Mouse (Mus musculus) heart, postnatal 0 days (tissue): ENCODE measurements around the gene Ccdc84. TPM values are rescaled to one million over a fixed set of nuclear protein-coding genes. Genes with fewer than 3 reads are reported as not detected.

ENCODE experiments used
- ATAC-seq: fragments of 200-750 bp; cut with Nextera tagmentation; 2 replicates; pipeline ENCODE4 v1.8.0; 2017; ENCODE audit warnings: low read depth, moderate number of reproducible peaks, moderate library complexity; ENCODE audit not compliant: insufficient read depth
- DNase-seq: peaks from one replicate; pipeline ENCODE4 v3.0.0-alpha.2; 2016; ENCODE audit warnings: low spot score
- H3K27ac ChIP-seq: fragments of 300-500 bp; sonication (generic); 2 replicates; pipeline ENCODE4 v1.5.1; 2014; ENCODE audit warnings: low read depth, mild to moderate bottlenecking
- H3K27me3 ChIP-seq: fragments of 300-500 bp; sonication (generic); 2 replicates; pipeline ENCODE4 v1.6.1; 2014; ENCODE audit warnings: low read length, mixed read lengths; ENCODE audit not compliant: control insufficient read depth, insufficient read depth
- H3K36me3 ChIP-seq: fragments of 300-500 bp; sonication (generic); replicated peaks from 2 replicates; pipeline ENCODE4 v1.6.1; 2014; ENCODE audit warnings: low read length, mixed read lengths; ENCODE audit not compliant: control insufficient read depth, insufficient read depth
- H3K4me1 ChIP-seq: fragments of 300-500 bp; sonication (generic); 2 replicates; pipeline ENCODE4 v1.6.1; 2014; ENCODE audit warnings: antibody characterized with exemption; ENCODE audit not compliant: control insufficient read depth, insufficient read depth
- H3K4me2 ChIP-seq: fragments of 300-500 bp; sonication (generic); 2 replicates; pipeline ENCODE4 v1.6.1; 2014; ENCODE audit warnings: low read depth, mild to moderate bottlenecking, low read length, moderate library complexity
- H3K4me3 ChIP-seq: fragments of 300-500 bp; sonication (generic); 2 replicates; pipeline ENCODE4 v1.5.1; 2014; ENCODE audit warnings: low read depth, low read length
- H3K9ac ChIP-seq: fragments of 300-500 bp; sonication (generic); replicated peaks from 2 replicates; pipeline ENCODE4 v1.6.1; 2014; ENCODE audit warnings: low read depth, low read length, mixed read lengths
- H3K9me3 ChIP-seq: fragments of 300-500 bp; sonication (generic); replicated peaks from 2 replicates; pipeline ENCODE4 v1.6.1; 2016; ENCODE audit warnings: low read length; ENCODE audit not compliant: control insufficient read depth
- CTCF ChIP-seq: IDR thresholded peaks from 2 replicates; pipeline ENCODE4 v1.5.1; 2016; ENCODE audit warnings: antibody characterized with exemption, control low read depth, low read depth
- EP300 ChIP-seq: IDR thresholded peaks from 2 replicates; pipeline ENCODE4 v1.6.1; 2016; ENCODE audit warnings: antibody characterized with exemption, low read depth
- WGBS: fragments of 180-500 bp; shearing (Covaris S2); extraction: QIAGEN DNeasy Blood & Tissue Kit; methylation state at CpG from one replicate; pipeline ENCODE4 v1.1.7; 2014; 5-methylcytosine and 5-hydroxymethylcytosine counted together
- polyA plus RNA-seq: library from polyadenylated mRNA; unstranded; fragments of >200 nt; fragmentation: Nextera tagmentation; extraction: Ambion mirVana; gene quantifications from 2 replicates; pipeline ENCODE4 v1.2.1, GENCODE M21; 2015
- total RNA-seq: library from RNA; depleted of rRNA; stranded (reverse); fragments of >200 nt; gene quantifications from 2 replicates; pipeline ENCODE4 v1.2.3, GENCODE M21; 2014; ENCODE audit warnings: low replicate concordance

The Ccdc84 gene
- total and polyA plus RNA-seq, 2 experiments from 2014 or later, result 17.7 to 45.1 TPM

DNA sequence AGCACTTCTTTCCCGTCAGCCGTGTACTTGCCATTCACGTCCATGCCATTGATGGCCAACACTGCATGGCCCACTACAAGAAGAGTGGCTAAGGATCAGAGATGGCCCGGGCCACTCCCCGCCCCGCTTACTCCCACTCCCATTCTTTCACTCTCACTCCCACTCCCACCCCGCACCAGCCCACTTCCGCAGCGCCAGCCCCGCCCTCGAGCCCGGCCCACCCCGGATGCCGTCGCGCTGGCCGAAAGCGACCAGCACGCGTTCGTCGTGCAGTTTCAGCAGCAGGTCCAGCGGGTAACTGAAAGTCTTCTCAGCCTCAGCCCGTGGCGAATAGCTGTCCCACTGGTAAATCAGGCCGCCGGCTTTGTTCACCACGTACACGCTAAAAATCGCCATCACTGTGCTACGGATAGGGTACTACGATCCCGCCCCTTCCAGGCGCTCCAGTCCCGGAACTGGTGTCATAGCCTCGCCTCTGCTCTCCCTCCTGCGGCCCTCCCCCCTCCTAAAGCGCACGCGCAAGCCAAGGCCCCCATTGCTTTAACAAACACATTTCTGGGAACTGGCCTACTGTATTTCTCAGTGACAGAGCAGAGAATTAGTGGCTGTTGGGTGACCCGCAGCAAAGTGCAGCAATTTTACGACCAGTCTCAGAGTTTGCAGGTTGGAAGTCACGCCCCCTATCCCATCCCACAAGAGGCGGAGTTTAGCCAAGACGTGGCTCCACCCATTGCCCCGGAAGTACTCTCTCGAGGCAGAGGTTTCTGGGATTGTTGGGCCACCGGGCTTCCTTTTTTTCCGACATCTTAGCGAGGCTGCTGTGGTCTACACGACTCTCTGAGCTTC lies 11.2 kb downstream of the Ccdc84 start, which contains the start of the genes Rps25 and Trappc4:
Gene Rps25 (plus strand): TSS at position 234 of the 846 bp plus-strand sequence.
Gene Trappc4 (minus strand): TSS at position 695 of the 846 bp plus-strand sequence.
- ATAC-seq (peak; percentile 96), DNase-seq (peak; percentile 95)
- H3K4me3 ChIP-seq, result peak within 1 kb of the TSS; percentile 77
- 1% methylated on average over 51 of the region's 51 CpGs for WGBS
- H3K4me2 ChIP-seq, result peak within 1 kb of the TSS; percentile 75
- H3K36me3 ChIP-seq, result peaks cover 58% of the 10 kb centered on the region
- TF ChIP-seq CTCF, result no peak
- no peaks in the 10 kb centered on the region for H3K9me3 ChIP-seq
- H3K9ac ChIP-seq, result peak within 1 kb of the TSS; percentile 73
- H3K27me3 ChIP-seq, result no peaks in the 10 kb centered on the region
- H3K27ac ChIP-seq, result peak within 1 kb of the TSS; percentile 86
- peaks cover 18% of the 10 kb centered on the region for H3K4me1 ChIP-seq

DNA sequence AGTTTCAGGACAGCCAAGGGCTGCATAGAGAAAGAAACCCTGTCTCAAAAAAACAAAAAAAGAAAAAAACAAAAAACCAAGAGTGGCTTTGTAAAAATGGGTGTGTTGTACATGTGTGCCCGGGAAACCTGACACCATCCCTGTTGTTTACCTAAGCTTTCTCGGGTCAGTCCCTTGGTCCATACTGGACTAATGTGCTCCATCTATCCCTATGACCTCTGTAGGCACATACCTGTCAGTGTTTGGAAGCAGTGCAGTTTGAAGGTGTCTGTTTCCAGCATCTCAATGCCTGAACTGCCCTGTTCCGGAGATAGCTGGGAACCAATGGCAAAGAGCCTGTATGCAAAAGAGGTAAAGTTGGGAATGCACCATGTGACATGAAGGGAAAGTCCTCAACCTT lies 13.4 kb downstream of the Ccdc84 start:
- ATAC-seq, result no peak
- Histone ChIP-seq H3K9me3 (no peaks in the 10 kb centered on the region), H3K27me3 (no peaks in the 10 kb centered on the region), H3K9ac (no peak overlapping the region), H3K36me3 (peaks cover 54% of the 10 kb centered on the region), H3K4me3 (no peak overlapping the region), H3K4me1 (peaks cover 29% of the 10 kb centered on the region), H3K27ac (no peak overlapping the region), H3K4me2 (no peak overlapping the region)
- TF ChIP-seq EP300 (no peak), CTCF (no peak)
- DNase-seq, result no peak
- WGBS, result 88% methylated on average over 3 of the region's 3 CpGs

DNA sequence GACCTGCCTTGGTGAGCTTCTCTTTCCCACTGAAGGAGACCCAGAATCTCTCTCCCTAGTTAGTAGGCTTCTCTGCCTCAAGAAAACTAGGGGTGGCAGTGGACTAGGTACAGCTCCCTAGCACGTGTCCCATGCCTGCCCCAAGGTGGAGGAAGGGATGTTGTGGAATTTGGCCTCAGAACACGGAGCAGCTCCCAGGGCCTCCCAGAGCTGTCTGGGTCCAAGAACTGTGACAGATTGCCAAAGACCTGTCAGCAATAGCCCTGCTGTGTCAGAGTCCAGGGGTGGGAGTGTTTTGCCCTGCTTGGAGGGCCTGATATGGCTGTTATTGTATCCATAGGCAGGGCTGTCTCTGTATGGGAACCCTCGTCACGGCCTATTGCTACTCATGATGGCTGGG lies 17.3 kb downstream of the Ccdc84 start:
- Histone ChIP-seq H3K4me2 (no peak overlapping the region), H3K27me3 (no peaks in the 10 kb centered on the region), H3K9ac (no peak overlapping the region), H3K4me3 (no peak overlapping the region), H3K36me3 (peaks cover 43% of the 10 kb centered on the region), H3K27ac (peak overlapping the region; percentile 82), H3K9me3 (no peaks in the 10 kb centered on the region), H3K4me1 (peaks cover 35% of the 10 kb centered on the region)
- peak; percentile 54 for ATAC-seq
- TF ChIP-seq EP300 (no peak), CTCF (no peak)
- DNase-seq, result peak; percentile 66
- 27% methylated on average over 4 of the region's 4 CpGs for WGBS

DNA sequence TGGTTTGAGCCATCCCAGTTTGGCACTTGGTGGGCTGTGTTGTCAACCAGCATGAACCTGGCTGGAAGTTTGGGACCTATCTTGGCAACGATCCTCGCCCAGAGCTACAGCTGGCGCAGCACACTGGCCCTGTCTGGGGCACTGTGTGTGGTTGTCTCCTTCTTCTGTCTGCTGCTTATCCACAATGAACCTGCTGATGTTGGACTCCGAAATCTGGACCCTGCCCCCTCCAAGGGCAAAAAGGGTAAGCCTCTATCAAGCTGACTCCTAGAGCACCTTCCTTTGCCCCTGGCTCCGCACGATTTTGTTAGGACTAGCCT lies 18.6 kb downstream of the Ccdc84 start:
- Histone ChIP-seq H3K36me3 (peaks cover 43% of the 10 kb centered on the region), H3K4me3 (no peak overlapping the region), H3K4me1 (peaks cover 33% of the 10 kb centered on the region), H3K4me2 (no peak overlapping the region; the same call in 1 of the 2 replicates), H3K9ac (peak overlapping the region; percentile 32; the same call in 1 of the 2 replicates), H3K9me3 (no peaks in the 10 kb centered on the region), H3K27ac (peak overlapping the region; percentile 82), H3K27me3 (no peaks in the 10 kb centered on the region)
- TF ChIP-seq EP300 (no peak), CTCF (no peak)
- ATAC-seq, result no peak
- WGBS, result 67% methylated on average over 6 of the region's 6 CpGs
- DNase-seq, result no peak

DNA sequence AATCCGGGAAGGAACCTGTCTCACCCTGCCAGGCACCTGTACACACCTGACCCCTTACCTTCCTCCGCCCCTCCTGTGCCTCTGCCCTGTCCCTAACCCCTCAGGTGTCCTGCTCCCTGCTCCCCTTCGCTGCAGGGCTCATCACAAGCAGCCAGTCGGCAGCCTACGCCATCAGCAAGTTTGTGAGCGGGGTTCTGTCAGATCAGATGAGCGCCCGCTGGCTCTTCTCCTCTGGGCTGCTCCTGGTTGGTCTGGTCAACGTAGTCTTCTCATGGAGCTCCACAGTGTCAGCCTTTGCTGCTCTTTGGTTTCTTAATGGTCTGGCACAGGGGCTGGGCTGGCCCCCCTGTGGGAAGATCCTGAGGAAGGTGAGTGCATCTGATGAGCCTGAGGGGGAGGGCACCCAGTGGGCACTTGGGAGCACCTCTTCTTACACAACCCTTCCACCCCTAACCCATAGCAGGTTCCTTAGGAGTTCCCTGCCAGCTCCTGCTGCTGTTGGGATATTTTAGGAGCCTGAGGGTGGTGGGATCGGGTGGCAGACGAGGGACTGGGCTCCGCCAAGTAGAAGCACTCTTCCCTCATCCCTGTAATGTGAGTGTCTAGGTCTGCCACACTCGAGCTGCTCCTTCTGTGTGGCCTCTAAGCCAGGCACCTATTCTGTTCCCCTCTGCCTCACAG lies 19.1 kb downstream of the Ccdc84 start:
- Histone ChIP-seq H3K27me3 (no peaks in the 10 kb centered on the region), H3K4me1 (peaks cover 33% of the 10 kb centered on the region), H3K27ac (peak overlapping the region; percentile 82), H3K9me3 (no peaks in the 10 kb centered on the region), H3K4me2 (peak overlapping the region; percentile 0), H3K36me3 (peaks cover 38% of the 10 kb centered on the region), H3K4me3 (no peak overlapping the region), H3K9ac (peak overlapping the region; percentile 32; the same call in 1 of the 2 replicates)
- DNase-seq (no peak), ATAC-seq (no peak)
- TF ChIP-seq CTCF (no peak), EP300 (no peak)
- WGBS, result 70% methylated on average over 13 of the region's 13 CpGs
